Mouse (Mus musculus) megakaryocyte, embryonic 14.5 days (primary cell): Measurements from ENCODE around the gene Rgp1. TPM values are rescaled to one million over a fixed set of nuclear protein-coding genes. Genes with fewer than 3 reads are reported as not detected.

ENCODE experiments used
- H3K27me3 ChIP-seq: replicated peaks from 2 replicates; pipeline ENCODE3; 2012; ENCODE audit warnings: inconsistent platforms
- H3K36me3 ChIP-seq: replicated peaks from 2 replicates; pipeline ENCODE3; 2012; ENCODE audit warnings: low read length, inconsistent platforms, mixed read lengths
- H3K4me1 ChIP-seq: 2 replicates; pipeline ENCODE4 v1.6.1; 2012; ENCODE audit warnings: inconsistent platforms
- H3K4me3 ChIP-seq: replicated peaks from 2 replicates; pipeline ENCODE3; 2012; ENCODE audit warnings: moderate library complexity, mild to moderate bottlenecking, inconsistent platforms
- H3K9me3 ChIP-seq: 2 replicates; pipeline ENCODE4 v1.6.1; 2012; ENCODE audit warnings: inconsistent platforms
- FLI1 ChIP-seq: IDR thresholded peaks from 2 replicates; pipeline ENCODE4 v1.6.1; 2012; ENCODE audit warnings: low read length, inconsistent platforms, mixed read lengths
- GATA1 ChIP-seq: IDR thresholded peaks from 3 replicates; pipeline ENCODE4 v1.6.1; 2012; ENCODE audit warnings: mixed read lengths, low read length, inconsistent platforms, borderline replicate concordance
- polyA plus RNA-seq: library from polyadenylated mRNA; stranded (reverse); fragments of >175 nt; gene quantifications from 2 replicates; pipeline ENCODE4 v1.2.3, GENCODE M21; 2012; ENCODE audit warnings: low replicate concordance; ENCODE audit not compliant: insufficient read depth

Gene Rgp1
- polyA plus RNA-seq, 1 experiment: 28.2 TPM

DNA sequence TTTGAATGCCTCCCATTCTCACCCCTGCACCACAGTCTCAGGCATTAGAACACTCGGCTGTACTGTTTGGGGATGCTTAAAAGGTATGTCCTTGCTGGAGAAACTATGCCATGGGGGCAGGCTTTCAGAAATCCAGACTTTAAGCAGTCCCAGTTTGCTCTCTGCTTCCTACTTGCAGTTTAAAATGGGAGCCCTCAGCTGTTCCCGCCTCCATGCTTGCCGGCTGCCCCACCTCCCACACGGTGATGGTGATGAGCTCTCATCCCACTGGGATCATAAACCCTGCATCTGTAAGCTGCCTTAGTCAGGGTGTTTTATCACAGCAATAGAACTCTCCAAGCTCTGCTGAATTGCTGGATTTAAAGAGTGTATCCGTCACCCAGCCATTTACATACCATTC is 26.1 kb upstream of the Rgp1 start:
- Histone ChIP-seq H3K4me1 (peaks cover 95% of the 10 kb centered on the region), H3K4me3 (no peak overlapping the region), H3K27me3 (no peaks in the 10 kb centered on the region), H3K36me3 (peaks cover 100% of the 10 kb centered on the region), H3K9me3 (peaks cover 9% of the 10 kb centered on the region; the same call in 1 of the 2 replicates)
- TF ChIP-seq FLI1 (no peak), GATA1 (no peak)

DNA sequence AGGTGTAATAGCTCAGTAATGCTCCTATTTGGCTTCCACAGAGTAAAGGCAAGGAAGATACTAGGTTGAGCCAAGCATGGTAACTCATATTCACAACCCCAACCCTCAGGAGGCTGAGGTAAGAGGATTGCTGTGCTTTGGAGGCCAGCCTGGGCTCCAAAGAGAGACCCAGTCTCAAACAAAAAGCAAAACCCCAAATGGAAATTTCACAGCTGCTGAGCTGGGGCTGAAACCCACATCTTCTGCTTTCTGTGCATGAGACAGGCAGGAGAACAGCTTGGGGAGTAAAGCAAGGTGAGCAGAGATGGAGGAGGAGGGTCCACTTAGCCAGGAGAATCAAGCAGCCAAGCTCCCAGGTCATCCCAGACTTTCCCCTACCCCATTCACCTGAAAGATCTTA is 24.6 kb upstream of the Rgp1 start:
- Histone ChIP-seq H3K36me3 (peaks cover 98% of the 10 kb centered on the region), H3K9me3 (peaks cover 9% of the 10 kb centered on the region; the same call in 1 of the 2 replicates), H3K4me1 (peaks cover 95% of the 10 kb centered on the region), H3K27me3 (no peaks in the 10 kb centered on the region), H3K4me3 (peak overlapping the region; percentile 79)
- no peak for TF ChIP-seq GATA1
- TF ChIP-seq FLI1: no peak

DNA sequence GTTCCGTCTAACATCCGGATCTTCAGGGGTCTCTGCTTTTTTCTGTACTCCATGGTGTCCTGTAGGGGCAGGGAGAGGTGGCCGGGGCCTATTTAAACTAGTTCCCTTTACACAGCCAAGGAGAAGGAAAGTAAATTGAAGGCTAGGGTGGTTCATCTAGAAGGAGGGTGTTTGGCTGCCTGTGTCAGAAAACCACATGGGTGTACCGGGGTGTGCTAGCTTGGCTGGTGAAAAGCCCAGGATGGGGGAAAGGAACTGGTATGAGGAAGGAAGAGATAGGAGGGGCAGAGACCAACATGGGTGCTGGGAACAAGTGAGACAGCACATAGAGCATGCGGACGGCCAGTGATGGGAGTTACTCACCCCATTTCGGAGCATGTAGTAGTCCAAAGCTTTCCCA is 22.6 kb upstream of the Rgp1 start:
- TF ChIP-seq GATA1 (no peak), FLI1 (no peak)
- Histone ChIP-seq H3K9me3 (peaks cover 9% of the 10 kb centered on the region; the same call in 1 of the 2 replicates), H3K36me3 (peaks cover 88% of the 10 kb centered on the region), H3K4me3 (peak overlapping the region; percentile 99), H3K27me3 (no peaks in the 10 kb centered on the region), H3K4me1 (peaks cover 92% of the 10 kb centered on the region)

DNA sequence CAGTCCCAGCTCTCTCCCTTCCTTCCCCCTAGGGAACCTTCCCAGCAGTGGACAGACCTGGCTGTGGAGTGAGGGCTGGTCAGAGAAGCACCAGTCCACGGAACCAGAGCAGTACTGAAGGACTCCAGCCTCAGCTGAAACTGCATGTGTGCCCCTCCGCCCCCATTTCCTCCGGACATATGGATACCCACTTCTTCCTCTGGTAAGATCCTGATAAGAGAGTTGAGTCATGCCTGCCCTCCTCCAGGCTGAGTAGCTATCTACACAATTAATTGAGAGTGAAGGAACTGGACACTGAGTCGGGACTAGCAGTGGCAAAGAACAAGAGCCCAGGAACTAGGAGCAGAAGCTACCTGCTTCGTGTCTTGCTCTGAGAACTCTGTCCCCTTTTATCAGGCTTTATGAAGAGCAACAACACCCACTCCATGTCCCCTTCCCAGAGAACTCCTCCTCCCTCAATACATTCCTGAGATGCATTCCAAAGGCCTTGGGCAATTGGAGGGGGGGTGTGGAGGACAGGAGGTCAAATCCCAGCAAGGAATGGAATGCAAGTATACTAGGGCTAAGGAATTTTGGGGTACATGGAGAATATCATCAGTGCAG is 20.4 kb upstream of the Rgp1 start:
- Histone ChIP-seq H3K27me3 (no peaks in the 10 kb centered on the region), H3K4me1 (peaks cover 80% of the 10 kb centered on the region), H3K36me3 (peaks cover 67% of the 10 kb centered on the region), H3K4me3 (peak overlapping the region; percentile 99), H3K9me3 (no peaks in the 10 kb centered on the region)
- TF ChIP-seq FLI1 (peak; percentile 62; the same call in 1 of the 2 replicates), GATA1 (peak; percentile 51; the same call in 1 of the 3 replicates)

DNA sequence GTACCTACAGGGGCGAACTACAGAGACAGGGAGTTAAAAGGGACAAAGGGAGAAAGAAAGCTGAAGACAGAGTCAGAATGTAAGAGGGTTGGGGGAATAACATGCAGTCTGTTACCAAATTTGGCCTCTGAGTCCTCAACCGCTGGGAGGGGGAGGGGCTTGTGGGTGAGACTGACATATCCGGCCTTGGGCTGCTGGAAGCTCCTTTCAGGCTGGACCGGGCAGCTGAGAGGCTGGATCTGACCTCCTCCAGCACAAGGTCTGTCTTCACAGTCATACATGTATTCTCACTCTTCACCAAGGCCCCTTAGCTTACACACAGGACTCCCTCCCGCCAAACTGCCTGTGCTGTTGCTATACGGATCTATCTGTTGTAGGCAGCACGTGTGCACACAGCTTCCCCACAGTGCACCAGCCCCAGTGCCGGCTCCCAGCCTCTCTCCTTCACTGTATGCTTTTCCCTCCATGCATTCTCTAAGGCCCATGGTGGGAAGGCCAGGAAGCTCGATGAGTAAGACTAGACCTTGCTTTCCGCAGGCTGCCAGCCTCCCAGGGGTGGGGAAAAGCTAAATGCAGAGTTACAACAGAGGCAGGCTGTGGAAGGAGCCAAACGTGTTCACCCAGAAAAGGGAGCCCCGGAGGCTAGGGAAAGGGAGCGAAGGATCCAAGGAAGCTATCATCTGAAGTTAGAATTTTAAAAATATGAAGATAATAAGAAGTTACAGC is 19.7 kb upstream of the Rgp1 start:
- TF ChIP-seq GATA1 (no peak), FLI1 (no peak)
- H3K27me3 ChIP-seq: no peaks in the 10 kb centered on the region
- H3K4me1 ChIP-seq: peaks cover 80% of the 10 kb centered on the region
- peak overlapping the region; percentile 99 for H3K4me3 ChIP-seq
- no peaks in the 10 kb centered on the region for H3K9me3 ChIP-seq
- H3K36me3 ChIP-seq: peaks cover 66% of the 10 kb centered on the region

DNA sequence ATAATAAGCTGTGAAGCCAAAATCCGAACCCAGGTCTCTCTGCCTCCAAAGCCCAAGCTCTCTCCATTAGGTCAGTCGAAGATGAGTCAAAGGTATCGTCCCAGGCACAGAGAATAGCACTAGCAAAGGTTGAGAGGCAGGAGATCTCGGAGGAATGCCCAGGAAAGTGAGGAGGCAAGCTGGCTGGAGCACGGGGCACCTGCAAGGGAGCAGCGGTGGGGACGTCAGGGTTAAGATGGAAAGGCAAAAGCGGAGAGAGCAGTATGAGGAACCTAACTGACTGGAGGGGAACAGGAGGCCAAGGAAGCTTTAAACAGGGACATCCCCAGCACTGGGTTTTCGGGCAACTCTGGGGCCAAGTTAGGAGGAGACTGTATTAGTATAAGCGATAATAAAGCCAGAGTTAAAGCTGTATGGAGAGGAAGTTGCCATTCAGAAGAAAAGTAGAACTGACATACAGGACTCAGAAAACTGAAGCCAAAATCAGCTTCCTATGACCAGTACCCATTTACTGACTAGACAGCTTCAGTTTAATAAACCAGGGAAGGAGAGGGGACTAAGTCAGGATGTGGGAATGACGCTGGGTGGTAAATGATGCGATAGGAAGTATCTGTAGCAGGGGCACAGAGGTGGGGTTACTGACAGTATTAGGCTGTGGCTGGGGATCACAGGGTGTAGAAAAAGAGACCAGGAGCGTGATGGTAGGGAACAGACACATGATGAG is 18.8 kb upstream of the Rgp1 start:
- Histone ChIP-seq H3K27me3 (no peaks in the 10 kb centered on the region), H3K4me1 (peaks cover 77% of the 10 kb centered on the region), H3K9me3 (no peaks in the 10 kb centered on the region), H3K4me3 (peak overlapping the region; percentile 99), H3K36me3 (peaks cover 66% of the 10 kb centered on the region)
- TF ChIP-seq GATA1: no peak
- no peak for TF ChIP-seq FLI1

DNA sequence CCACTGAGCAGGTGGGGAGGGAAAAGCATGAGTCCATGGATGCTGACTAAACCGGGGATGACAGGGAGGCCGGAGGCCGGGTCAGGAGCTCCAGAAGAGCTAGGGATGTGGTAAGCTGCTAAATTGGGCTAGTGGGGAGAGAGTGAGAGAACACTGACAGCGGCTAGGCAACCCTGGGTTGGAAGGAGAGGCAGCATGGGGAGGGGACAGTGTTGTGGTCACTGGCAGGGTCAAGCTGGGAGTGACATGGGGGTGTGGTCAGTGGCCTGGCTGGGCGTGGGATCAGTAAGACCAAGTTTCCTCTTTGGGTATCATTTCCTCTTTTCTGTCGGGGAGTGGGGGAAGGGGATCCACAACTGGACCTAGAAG is 18.3 kb upstream of the Rgp1 start:
- H3K36me3 ChIP-seq: peaks cover 66% of the 10 kb centered on the region
- no peaks in the 10 kb centered on the region for H3K27me3 ChIP-seq
- H3K4me1 ChIP-seq: peaks cover 71% of the 10 kb centered on the region
- no peak for TF ChIP-seq FLI1
- no peak for TF ChIP-seq GATA1
- no peaks in the 10 kb centered on the region for H3K9me3 ChIP-seq
- H3K4me3 ChIP-seq: peak overlapping the region; percentile 99

DNA sequence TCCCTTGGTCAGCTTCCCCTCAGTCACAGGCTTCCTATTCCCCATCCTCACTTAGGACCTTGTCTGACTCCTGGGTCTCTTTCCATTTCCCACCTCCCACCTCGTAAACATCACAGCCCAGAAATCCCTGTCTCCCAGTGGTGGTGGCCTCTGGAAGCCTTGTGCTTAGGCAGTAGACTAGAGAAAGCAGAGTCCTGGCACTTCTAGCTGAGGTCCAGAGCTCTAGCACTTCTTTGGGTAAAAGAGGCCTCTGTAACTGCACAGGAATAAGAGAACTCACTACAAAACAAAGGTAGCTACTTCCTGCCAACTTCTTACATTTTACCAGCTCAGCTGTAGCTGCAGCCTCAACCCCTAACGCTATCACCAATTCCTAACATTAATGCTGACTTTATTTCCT is 17.5 kb upstream of the Rgp1 start:
- Histone ChIP-seq H3K9me3 (no peaks in the 10 kb centered on the region), H3K4me1 (peaks cover 64% of the 10 kb centered on the region), H3K36me3 (peaks cover 66% of the 10 kb centered on the region), H3K27me3 (no peaks in the 10 kb centered on the region), H3K4me3 (peak overlapping the region; percentile 99)
- TF ChIP-seq FLI1: no peak
- TF ChIP-seq GATA1: no peak

DNA sequence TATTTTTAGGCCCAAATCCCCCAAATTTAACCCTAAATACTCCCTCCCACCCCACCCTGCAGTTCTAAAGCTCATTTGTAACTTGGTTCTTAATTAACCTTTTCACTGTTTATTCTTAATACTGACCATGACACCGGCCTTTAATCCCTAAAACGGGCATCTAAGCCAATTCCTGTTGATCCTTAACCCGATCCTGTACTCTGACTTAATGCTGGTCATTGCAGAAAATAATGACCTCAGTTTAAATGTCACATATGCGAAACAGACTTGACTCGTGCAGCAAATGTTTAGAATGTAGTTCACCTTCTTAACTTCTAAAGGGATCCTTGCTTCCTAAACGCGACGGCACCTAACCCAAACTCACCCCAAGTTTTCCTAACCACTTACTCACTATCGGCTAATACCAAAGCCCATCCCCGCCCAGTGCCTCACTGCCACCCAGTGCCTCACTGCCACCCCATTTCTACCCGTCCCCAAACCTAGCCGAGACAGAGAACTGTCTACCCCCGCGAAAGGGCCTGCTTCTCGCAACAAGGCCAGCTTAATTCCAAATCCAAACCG is 17.0 kb upstream of the Rgp1 start:
- Histone ChIP-seq H3K36me3 (peaks cover 66% of the 10 kb centered on the region), H3K4me3 (peak overlapping the region; percentile 99), H3K27me3 (no peaks in the 10 kb centered on the region), H3K9me3 (no peaks in the 10 kb centered on the region), H3K4me1 (peaks cover 59% of the 10 kb centered on the region)
- TF ChIP-seq GATA1 (no peak), FLI1 (no peak)
